Mouse (Mus musculus) cerebellum, postnatal 25 days (tissue): ENCODE data around the gene Zfand5.

Experiments used
- DNase-seq, 2 experiments: peaks; one replicate each; pipeline ENCODE4 v3.0.0; 2021; ENCODE audit warnings: mixed read lengths in 2 of 2

Zfand5 gene

DNA sequence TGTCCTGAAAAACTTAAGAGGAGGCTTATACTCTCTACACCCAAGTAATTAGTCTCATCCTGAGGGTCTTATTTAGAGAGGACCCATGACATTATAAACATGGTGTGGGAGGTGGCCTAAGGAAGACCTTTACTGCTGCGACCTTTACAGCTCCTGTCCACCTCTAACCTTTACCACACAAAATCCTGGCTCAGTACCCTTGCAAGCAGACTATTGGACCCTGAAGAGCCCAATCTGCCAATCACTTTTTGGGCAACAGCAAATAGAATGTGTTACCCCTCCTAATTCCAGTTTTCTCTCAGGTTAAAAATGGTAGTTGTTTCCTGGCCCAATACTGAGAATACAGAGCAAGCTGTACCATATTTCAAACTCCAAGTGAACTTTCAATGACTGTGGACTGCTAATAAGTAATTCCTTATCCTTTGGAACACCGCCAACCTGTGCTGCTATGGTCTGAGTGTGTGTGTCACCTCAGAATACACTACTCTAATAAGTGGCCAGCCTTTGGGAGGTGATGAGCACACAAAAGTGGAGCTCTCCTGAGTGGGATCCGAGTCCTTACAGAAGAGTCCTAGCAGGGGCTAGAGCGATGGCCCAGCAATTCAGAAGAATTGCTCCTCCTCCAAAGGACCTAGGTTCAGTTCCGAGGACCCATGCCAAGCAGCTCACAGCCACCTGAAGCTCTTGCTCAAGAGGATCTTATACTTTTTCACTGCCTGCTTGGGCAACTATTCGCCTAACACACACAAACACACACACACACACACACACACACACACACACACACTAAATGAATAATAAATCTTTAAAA is 58.4 kb downstream of the Zfand5 start:
- DNase-seq: peak in 1 of 2 experiments; percentile 3

DNA sequence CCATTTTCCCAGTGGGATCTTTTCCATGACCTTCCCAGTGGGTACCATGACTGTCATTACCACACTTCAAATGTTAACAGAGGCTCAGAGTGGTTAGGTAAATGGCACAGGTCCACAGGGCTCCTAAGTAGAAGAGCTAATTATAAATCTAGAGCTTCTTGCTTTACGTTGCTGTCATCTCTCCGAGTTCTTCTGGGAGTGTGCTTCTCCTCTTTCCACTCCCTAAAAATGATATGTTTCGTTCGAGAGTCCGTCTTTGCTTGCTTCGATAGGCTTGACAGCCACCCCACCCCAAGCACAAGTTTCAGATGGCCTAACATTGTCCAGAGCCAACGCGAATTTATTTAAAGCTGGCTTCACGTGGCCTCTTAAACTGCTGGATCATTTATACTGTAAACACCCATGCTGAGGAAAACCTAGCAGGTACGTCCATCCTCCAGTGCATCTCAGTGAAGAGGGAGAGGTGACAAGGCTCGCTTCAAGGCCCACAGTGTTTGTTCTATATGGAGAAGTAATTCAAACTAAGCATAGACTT is 59.6 kb downstream of the Zfand5 start:
- DNase-seq: no peak
